In genomic region chr12:8641425-8641735, GRCm38 (mm10) we compare ENCODE assay signal across 8 mouse cellular contexts. TPM values are rescaled to one million over a fixed set of nuclear protein-coding genes. Genes with fewer than 3 reads are reported as not detected.
A peak's percentile ranks its signal among the peaks of the same experiment; 100 is the strongest.
DNase-seq lines count a peak whose midpoint lies in the region; ATAC-seq and TF ChIP-seq lines count a peak whose summit lies in the region.

No protein-coding gene starts in this region.

- 0 out of 2 replicates have a peak, but pooled peaks have one; percentile 28 for ATAC-seq in heart, embryonic 15.5 days (replicated peaks; ENCODE audit: insufficient number of reproducible peaks, insufficient read depth, low FRiP score, low read depth)
- ATAC-seq in forebrain, postnatal 0 days: peak; percentile 45
- ATAC-seq in liver, embryonic 13.5 days (ENCODE audit: low read depth): no peak
- ATAC-seq in activated CD4-positive, CD25-positive, alpha-beta regulatory T cell, adult 4 months: no peak

- H3K36me3 ChIP-seq in heart, embryonic 15.5 days: no peaks in the 10 kb centered on the region
- no peaks in the 10 kb centered on the region for H3K36me3 ChIP-seq in forebrain, postnatal 0 days (ENCODE audit: insufficient read depth)
- H3K36me3 ChIP-seq in liver, embryonic 13.5 days: 0 out of 2 replicates have a peak, but pooled peaks cover 3% of the 10 kb centered on the region

- peak overlapping the region; percentile 99 for H3K4me3 ChIP-seq in heart, embryonic 15.5 days
- peak overlapping the region; percentile 79 for H3K4me3 ChIP-seq in bone marrow, adult 2 months (replicated peaks; ENCODE audit: control insufficient read depth, low read depth, low read length)
- peak overlapping the region; percentile 68 for H3K4me3 ChIP-seq in forebrain, postnatal 0 days (ENCODE audit: low read depth, low read length)
- H3K4me3 ChIP-seq in liver, embryonic 13.5 days (replicated peaks): peak overlapping the region; percentile 86

- no peak for TF ChIP-seq POLR2A in bone marrow, adult 2 months (IDR thresholded peaks at IDR 0.05; ENCODE audit: borderline replicate concordance, control insufficient read depth, low read depth, low read length)

- no peak for DNase-seq in heart, postnatal 36 days
- DNase-seq in forebrain, postnatal 0 days: peak; percentile 62
- DNase-seq in liver, embryonic 13.5 days: no peak
- DNase-seq in urinary bladder, postnatal 36 days (ENCODE audit: low spot score in 2 of 2): no peak
- DNase-seq in frontal cortex, postnatal 14 days (ENCODE audit: low spot score in 2 of 2): no peak

- TF ChIP-seq CTCF in bone marrow, adult 2 months (IDR thresholded peaks at IDR 0.05; ENCODE audit: control insufficient read depth, insufficient read depth, low read length): no peak
- TF ChIP-seq CTCF in forebrain, postnatal 0 days (IDR thresholded peaks at IDR 0.05; ENCODE audit: low read depth): no peak

- peak overlapping the region; percentile 99; the same call in 1 of the 2 replicates for H3K27ac ChIP-seq in heart, embryonic 15.5 days
- no peak overlapping the region for H3K27ac ChIP-seq in bone marrow, adult 2 months (ENCODE audit: control insufficient read depth, insufficient read depth, low read depth, low read length, poor library complexity)
- H3K27ac ChIP-seq in forebrain, postnatal 0 days (ENCODE audit: low read depth, low read length): peak overlapping the region; percentile 92
- H3K27ac ChIP-seq in liver, embryonic 13.5 days: no peak overlapping the region

- WGBS in heart, embryonic 15.5 days: 6% methylated on average over 10 of the region's 10 CpGs
- 30% methylated on average over 10 of the region's 10 CpGs for WGBS in bone marrow, adult 2 months
- 2% methylated on average over 10 of the region's 10 CpGs for WGBS in forebrain, postnatal 0 days
- 13% methylated on average over 10 of the region's 10 CpGs for WGBS in liver, embryonic 13.5 days (ENCODE audit: insufficient replicate concordance)

- no peaks in the 10 kb centered on the region for H3K9me3 ChIP-seq in heart, embryonic 15.5 days (replicated peaks)
- H3K9me3 ChIP-seq in forebrain, postnatal 0 days (ENCODE audit: low read length): no peaks in the 10 kb centered on the region
- H3K9me3 ChIP-seq in liver, embryonic 13.5 days (replicated peaks): no peaks in the 10 kb centered on the region

- peak overlapping the region; percentile 74 for H3K4me2 ChIP-seq in heart, embryonic 15.5 days
- H3K4me2 ChIP-seq in forebrain, postnatal 0 days (ENCODE audit: low read depth): peak overlapping the region; percentile 56
- peak overlapping the region; percentile 79 for H3K4me2 ChIP-seq in liver, embryonic 13.5 days

- intact Hi-C loops in heart, postnatal 36 days (cut with DNase I): loop anchor here (1.0 kb wide), 1 partner anchor 33 kb away; the partner anchor contains the start of gene Pum2

- H3K27me3 ChIP-seq in heart, embryonic 15.5 days: no peaks in the 10 kb centered on the region
- H3K27me3 ChIP-seq in forebrain, postnatal 0 days (ENCODE audit: insufficient read depth, low read length): no peaks in the 10 kb centered on the region
- no peaks in the 10 kb centered on the region for H3K27me3 ChIP-seq in liver, embryonic 13.5 days

- peaks cover 4% of the 10 kb centered on the region for H3K4me1 ChIP-seq in heart, embryonic 15.5 days (replicated peaks)
- no peaks in the 10 kb centered on the region; the same call in 1 of the 2 replicates for H3K4me1 ChIP-seq in bone marrow, adult 2 months (ENCODE audit: control insufficient read depth, insufficient read depth, low read length)
- H3K4me1 ChIP-seq in forebrain, postnatal 0 days (ENCODE audit: insufficient read depth): no peaks in the 10 kb centered on the region
- peaks cover 16% of the 10 kb centered on the region for H3K4me1 ChIP-seq in liver, embryonic 13.5 days (replicated peaks)

- peak overlapping the region; percentile 99 for H3K9ac ChIP-seq in heart, embryonic 15.5 days
- H3K9ac ChIP-seq in forebrain, postnatal 0 days: peak overlapping the region; percentile 93
- peak overlapping the region; percentile 89 for H3K9ac ChIP-seq in liver, embryonic 13.5 days

RNA-seq across cellular contexts. Expression of gene Pum2, which starts 32.6 kb away (rescaled TPM):
- 24.4 and 25.4 TPM in 2 replicates for polyA plus RNA-seq in heart, embryonic 15.5 days (2015; fragmentation: Nextera tagmentation; extraction: Ambion mirVana)
- 100 to 1,000 TPM; 125 to 141 TPM for total RNA-seq in heart, postnatal 36 days (2021)
- 26.8 and 34.7 TPM in 2 replicates for polyA plus RNA-seq in bone marrow, adult 2 months (2011; ENCODE audit: insufficient read depth, insufficient read length, low replicate concordance, missing spikeins)
- total RNA-seq in forebrain, postnatal 0 days (2014; rRNA removed): 103 and 133 TPM in 2 replicates
- 29.8 and 37.2 TPM in 2 replicates for polyA plus RNA-seq in forebrain, postnatal 0 days (2015; fragmentation: Nextera tagmentation; extraction: Ambion mirVana)
- polyA plus RNA-seq in liver, embryonic 13.5 days (2015; fragmentation: Nextera tagmentation; extraction: Ambion mirVana): 18.0 and 21.4 TPM in 2 replicates
- 10 to 100 TPM; 55.7 to 63.1 TPM for polyA plus RNA-seq in activated CD4-positive, CD25-positive, alpha-beta regulatory T cell, adult 4 months (2017; shearing (Covaris generic))

RNA-seq across cellular contexts. Expression of gene Slc7a15, which starts 42.5 kb away (rescaled TPM):
- polyA plus RNA-seq in heart, embryonic 15.5 days (2015; fragmentation: Nextera tagmentation; extraction: Ambion mirVana): not detected in 2 replicates
- not detected for total RNA-seq in heart, postnatal 36 days (2021)
- polyA plus RNA-seq in bone marrow, adult 2 months (2011; ENCODE audit: insufficient read depth, insufficient read length, low replicate concordance, missing spikeins): not detected in 2 replicates
- not detected in 2 replicates for total RNA-seq in forebrain, postnatal 0 days (2014; rRNA removed)
- not detected in 2 replicates for polyA plus RNA-seq in forebrain, postnatal 0 days (2015; fragmentation: Nextera tagmentation; extraction: Ambion mirVana)
- polyA plus RNA-seq in liver, embryonic 13.5 days (2015; fragmentation: Nextera tagmentation; extraction: Ambion mirVana): not detected in 2 replicates
- polyA plus RNA-seq in activated CD4-positive, CD25-positive, alpha-beta regulatory T cell, adult 4 months (2017; shearing (Covaris generic)): not detected

Comparison
In these comparisons a context has a peak if more than half of its experiments do, and no peak if none do; other contexts are left out.
1. ATAC-seq: peak in heart, embryonic 15.5 days (single experiment) and forebrain, postnatal 0 days (single experiment); none in liver, embryonic 13.5 days (single experiment) and activated CD4-positive, CD25-positive, alpha-beta regulatory T cell, adult 4 months (single experiment).
2. H3K27ac ChIP-seq: peak in heart, embryonic 15.5 days (single experiment) and forebrain, postnatal 0 days (single experiment); none in bone marrow, adult 2 months (single experiment) and liver, embryonic 13.5 days (single experiment).
3. Peak in every context shown above with its lines, with median percentiles within 50 percentile points of each other: H3K4me2 ChIP-seq, H3K4me3 ChIP-seq and H3K9ac ChIP-seq.